Mouse (Mus musculus): Measurements from ENCODE around the gene Pmel. TPM values are rescaled to one million over a fixed set of nuclear protein-coding genes. Genes with fewer than 3 reads are reported as not detected.

Gene Pmel
- total and polyA plus RNA-seq, 3 experiments, result 0.15 to 0.45 TPM; not detected in 1

DNA sequence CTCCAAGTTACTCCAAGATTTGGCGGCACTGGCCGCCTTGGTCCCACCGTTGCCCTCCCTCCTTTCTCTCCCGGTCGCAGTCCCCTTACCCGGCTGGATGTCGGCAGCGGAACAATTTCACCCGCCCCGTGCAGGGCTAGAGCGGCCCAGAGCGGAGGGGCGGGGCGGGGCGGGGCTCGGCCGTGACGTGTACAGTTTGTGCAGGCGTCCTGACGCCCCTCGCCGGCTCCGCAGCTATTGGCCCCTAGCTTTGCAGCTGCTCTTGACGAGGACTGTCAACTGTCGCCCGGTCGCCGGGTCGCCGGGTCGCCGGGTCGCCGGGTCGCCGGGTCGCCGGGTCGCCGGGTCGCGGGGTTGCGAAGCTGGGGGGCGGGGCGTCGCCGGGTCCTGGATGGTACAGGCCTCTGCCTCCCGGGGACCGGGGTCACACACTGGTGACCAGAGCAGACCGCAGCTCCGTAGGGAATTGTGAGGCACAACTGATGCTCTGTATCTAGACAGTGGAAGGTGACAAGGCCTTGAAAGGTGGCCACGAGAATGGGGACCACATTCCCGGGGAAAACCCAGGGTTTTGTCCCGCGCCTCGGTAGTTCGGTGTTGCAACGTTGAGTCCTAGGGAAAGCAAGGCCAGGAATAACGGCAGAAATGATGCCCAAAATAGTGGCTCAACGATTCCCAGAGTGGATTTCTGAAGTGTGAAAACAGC is 30.1 kb upstream of the Pmel start, which contains the start of gene Suox (continued):
- TF ChIP-seq SMC3 (IDR thresholded peaks at IDR 0.05; ENCODE audit: low read depth, low read length) (0 out of 2 replicates have a peak, but pooled peaks have one; percentile 1), ZMIZ1 (IDR thresholded peaks at IDR 0.05; ENCODE audit: low read depth, low read length) (peak; percentile 46; the same call in 1 of the 2 replicates), CHD2 (IDR thresholded peaks at IDR 0.05; ENCODE audit: low read length) (no peak), GABPA (IDR thresholded peaks at IDR 0.05; ENCODE audit: low read depth, low read length) (no peak), TAL1 (IDR thresholded peaks at IDR 0.05; ENCODE audit: low read length) (no peak), USF1 (IDR thresholded peaks at IDR 0.05; ENCODE audit: low read depth, low read length) (no peak), POLR2AphosphoS2 (IDR thresholded peaks at IDR 0.05; ENCODE audit: low read length) (no peak), TBP (IDR thresholded peaks at IDR 0.05; ENCODE audit: low read depth, low read length) (no peak), USF2 (IDR thresholded peaks at IDR 0.05; ENCODE audit: borderline replicate concordance in 1 of 2, insufficient read depth in 1 of 2, low read depth in 1 of 2, low read length in 2 of 2) (no peak), JUND (IDR thresholded peaks at IDR 0.05; ENCODE audit: low read depth, low read length) (no peak)

DNA sequence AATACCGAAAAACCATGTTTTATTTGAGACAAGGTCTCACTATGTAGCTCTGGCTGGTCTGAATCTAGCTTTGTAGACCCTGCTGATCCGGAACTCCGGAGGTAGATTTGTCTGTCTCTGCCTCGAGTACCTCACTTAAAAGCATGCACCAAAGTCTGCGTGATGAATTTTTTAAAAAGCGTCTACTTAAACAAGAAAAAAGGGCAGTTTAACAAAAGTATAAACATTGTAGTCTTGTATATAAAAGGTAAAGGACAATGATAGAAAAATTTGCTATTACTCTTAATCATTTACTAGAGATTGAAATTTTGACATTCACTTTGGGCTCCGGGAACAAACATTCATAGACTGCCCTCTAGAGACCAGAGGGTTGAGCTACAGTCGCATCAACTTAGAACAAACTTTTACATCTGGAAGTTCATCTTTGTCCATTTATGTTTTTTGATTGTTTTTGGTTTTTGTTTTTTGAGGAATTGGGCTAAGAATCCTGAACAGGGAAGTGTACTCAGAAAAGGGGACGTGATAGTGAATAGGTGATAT is 29.5 kb upstream of the Pmel start:
- Histone ChIP-seq H3K4me3 (ENCODE audit: control insufficient read depth in 1 of 2, insufficient read depth in 1 of 2, low read depth in 2 of 2, low read length in 2 of 2) (peak overlapping the region; percentile 67 to 86), H3K79me2 (ENCODE audit: control insufficient read depth, insufficient read depth, low read length, poor library complexity) (no peaks in the 10 kb centered on the region), H3K27ac (ENCODE audit: control insufficient read depth, low read depth, low read length) (no peak overlapping the region; the same call in 1 of the 2 replicates), H3K4me1 (ENCODE audit: control insufficient read depth in 1 of 2, insufficient read depth in 2 of 2, low read length in 2 of 2) (peaks cover 0 to 2% of the 10 kb centered on the region in 2 experiments; a peak in 1 of 4 replicates), H3K9ac (ENCODE audit: control insufficient read depth, low read depth, low read length, poor library complexity, severe bottlenecking) (peak overlapping the region; percentile 53), H3K9me3 (replicated peaks; ENCODE audit: insufficient read depth, low read length) (no peaks in the 10 kb centered on the region), H3K27me3 (ENCODE audit: control insufficient read depth in 1 of 2, insufficient read depth in 2 of 2, low read length in 2 of 2) (no peaks in the 10 kb centered on the region), H3K36me3 (ENCODE audit: control insufficient read depth in 1 of 2, insufficient read depth in 2 of 2, low read length in 2 of 2) (no peaks in the 10 kb centered on the region; a peak in 1 of 4 replicates)
- peak; percentile 80 for DNase-seq (ENCODE audit: low read depth, low spot score)
- TF ChIP-seq HCFC1 (IDR thresholded peaks at IDR 0.05; ENCODE audit: low read depth, low read length) (peak; percentile 58; the same call in 1 of the 2 replicates), ZC3H11A (IDR thresholded peaks at IDR 0.05; ENCODE audit: low read depth, low read length) (peak; percentile 80), ELF1 (IDR thresholded peaks at IDR 0.05; ENCODE audit: low read depth, low read length) (no peak), MXI1 (IDR thresholded peaks at IDR 0.05; ENCODE audit: low read depth, low read length) (peak; percentile 46; the same call in 1 of the 2 replicates), ZKSCAN1 (IDR thresholded peaks at IDR 0.05; ENCODE audit: low read depth, low read length) (no peak), MAZ (IDR thresholded peaks at IDR 0.05; ENCODE audit: low read depth, low read length) (no peak), NRF1 (IDR thresholded peaks at IDR 0.05; ENCODE audit: insufficient read depth, low read depth, low read length, poor library complexity, severe bottlenecking) (no peak), SMC3 (IDR thresholded peaks at IDR 0.05; ENCODE audit: low read depth, low read length) (peak; percentile 81), ZNF384 (IDR thresholded peaks at IDR 0.05; ENCODE audit: low read depth, low read length) (peak; percentile 73), SIN3A (IDR thresholded peaks at IDR 0.05; ENCODE audit: low read length) (peak; percentile 85), KAT2A (conservative IDR thresholded peaks at IDR 0.05; ENCODE audit: low read depth, low read length) (no peak), RCOR1 (IDR thresholded peaks at IDR 0.05; ENCODE audit: low read depth, low read length) (no peak), MAFK (IDR thresholded peaks at IDR 0.05; ENCODE audit: borderline replicate concordance, low read depth, low read length) (no peak), MEF2A (IDR thresholded peaks at IDR 0.05; ENCODE audit: extremely low read depth, insufficient replicate concordance, low read depth, low read length, poor library complexity, severe bottlenecking) (no peak), POLR2AphosphoS5 (IDR thresholded peaks at IDR 0.05; ENCODE audit: borderline replicate concordance, low read depth, low read length) (no peak), RAD21 (IDR thresholded peaks at IDR 0.05; ENCODE audit: low read depth, low read length) (peak; percentile 97), CHD1 (IDR thresholded peaks at IDR 0.05; ENCODE audit: low read depth, low read length) (no peak), GABPA (IDR thresholded peaks at IDR 0.05; ENCODE audit: low read depth, low read length) (no peak), CTCF (IDR thresholded peaks at IDR 0.05 in 2 of 3, conservative IDR thresholded peaks at IDR 0.05 in 1 of 3; ENCODE audit: control insufficient read depth in 1 of 3, insufficient read depth in 1 of 3, low read depth in 2 of 3, low read length in 3 of 3, poor library complexity in 1 of 3, severe bottlenecking in 1 of 3) (peak; percentile 50 to 94 (median 52)), BHLHE40 (IDR thresholded peaks at IDR 0.05; ENCODE audit: borderline replicate concordance, low read depth, low read length) (no peak), POLR2AphosphoS2 (IDR thresholded peaks at IDR 0.05; ENCODE audit: low read length) (no peak), UBTF (IDR thresholded peaks at IDR 0.05; ENCODE audit: borderline replicate concordance, insufficient read depth, low read depth, low read length) (no peak), CHD2 (IDR thresholded peaks at IDR 0.05; ENCODE audit: low read length) (no peak), POLR2A (IDR thresholded peaks at IDR 0.05; ENCODE audit: control insufficient read depth in 1 of 2, insufficient read depth in 1 of 2, low read depth in 1 of 2, low read length in 2 of 2, poor library complexity in 1 of 2) (no peak), JUND (IDR thresholded peaks at IDR 0.05; ENCODE audit: low read depth, low read length) (no peak), USF1 (IDR thresholded peaks at IDR 0.05; ENCODE audit: low read depth, low read length) (no peak)
